Mouse (Mus musculus) lung, adult 2 months (tissue): Measurements from ENCODE around the gene Actrt1.

Experiments
- CTCF ChIP-seq: fragments of 200-500 bp; IDR thresholded peaks from 2 replicates; pipeline ENCODE4 v1.5.1; 2011; ENCODE audit warnings: mild to moderate bottlenecking, low read length, control low read depth; ENCODE audit not compliant: insufficient read depth
- POLR2A ChIP-seq: fragments of 200-500 bp; IDR thresholded peaks from 2 replicates; pipeline ENCODE4 v1.6.1; 2011; ENCODE audit warnings: low read depth, mild to moderate bottlenecking, control low read depth, low read length, borderline replicate concordance; ENCODE audit errors: extremely low read depth

DNA sequence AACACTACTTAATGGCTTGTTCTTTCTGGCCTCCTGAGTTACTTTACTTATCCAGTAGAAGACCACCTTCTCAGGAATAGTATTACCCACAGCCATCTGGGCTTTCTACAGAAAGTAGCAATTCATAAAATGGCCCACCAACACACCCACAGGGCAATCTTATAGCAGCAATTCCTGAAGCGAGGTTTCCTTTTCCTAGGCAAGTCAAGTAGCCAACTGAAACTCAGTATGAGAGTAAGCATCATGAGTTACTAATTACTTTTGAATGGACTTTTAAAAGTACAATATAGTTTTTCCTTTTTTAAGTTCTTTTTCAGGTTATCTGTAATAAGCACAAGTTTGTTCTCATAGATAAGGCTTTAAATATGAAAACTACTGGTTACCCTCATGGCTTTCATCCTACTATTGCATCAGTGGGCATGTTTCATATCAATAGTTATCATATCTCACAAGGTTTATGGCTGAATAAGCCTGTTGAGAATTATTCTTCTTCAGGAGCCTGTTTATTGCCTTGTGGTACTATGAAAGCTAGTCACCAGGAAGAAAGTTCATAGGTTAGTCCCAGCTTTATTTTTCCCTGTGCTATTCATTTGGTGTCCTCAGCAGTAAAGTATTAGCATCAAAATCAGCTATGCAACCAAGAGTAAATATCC, 2.8 kb downstream of the Actrt1 start:
- no peak for TF ChIP-seq CTCF
- no peak for TF ChIP-seq POLR2A
